Mouse (Mus musculus) naive thymus-derived CD4-positive, alpha-beta T cell, adult 2 months (primary cell): ENCODE results near the gene Tm4sf20.

Experiments used
- DNase-seq: peaks from one replicate; pipeline ENCODE4 v3.0.0-alpha.2; 2011; ENCODE audit warnings: low read depth

The Tm4sf20 gene

DNA sequence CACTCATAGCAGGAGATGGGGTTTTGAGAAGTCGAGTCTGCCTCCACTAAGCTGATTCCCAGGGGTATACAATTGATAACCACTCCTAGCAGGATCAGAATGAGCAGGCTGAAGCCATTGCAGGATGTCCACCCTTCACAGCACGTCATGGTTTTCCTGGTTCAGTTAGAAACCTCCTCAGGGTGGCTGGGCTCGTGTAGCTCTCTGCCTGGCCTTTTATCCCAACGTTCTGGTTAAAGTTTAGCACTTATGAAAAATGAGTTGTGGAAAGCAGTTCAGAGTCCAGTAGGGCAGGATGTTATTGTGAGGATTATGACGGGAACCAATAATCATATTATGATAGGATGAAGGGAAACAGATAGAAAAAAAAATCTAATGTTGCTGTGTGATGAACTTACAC lies at the start of gene Tm4sf20:
Gene Tm4sf20 (minus strand): TSS at position 193 of the 400 bp plus-strand sequence.
- DNase-seq = no peak

DNA sequence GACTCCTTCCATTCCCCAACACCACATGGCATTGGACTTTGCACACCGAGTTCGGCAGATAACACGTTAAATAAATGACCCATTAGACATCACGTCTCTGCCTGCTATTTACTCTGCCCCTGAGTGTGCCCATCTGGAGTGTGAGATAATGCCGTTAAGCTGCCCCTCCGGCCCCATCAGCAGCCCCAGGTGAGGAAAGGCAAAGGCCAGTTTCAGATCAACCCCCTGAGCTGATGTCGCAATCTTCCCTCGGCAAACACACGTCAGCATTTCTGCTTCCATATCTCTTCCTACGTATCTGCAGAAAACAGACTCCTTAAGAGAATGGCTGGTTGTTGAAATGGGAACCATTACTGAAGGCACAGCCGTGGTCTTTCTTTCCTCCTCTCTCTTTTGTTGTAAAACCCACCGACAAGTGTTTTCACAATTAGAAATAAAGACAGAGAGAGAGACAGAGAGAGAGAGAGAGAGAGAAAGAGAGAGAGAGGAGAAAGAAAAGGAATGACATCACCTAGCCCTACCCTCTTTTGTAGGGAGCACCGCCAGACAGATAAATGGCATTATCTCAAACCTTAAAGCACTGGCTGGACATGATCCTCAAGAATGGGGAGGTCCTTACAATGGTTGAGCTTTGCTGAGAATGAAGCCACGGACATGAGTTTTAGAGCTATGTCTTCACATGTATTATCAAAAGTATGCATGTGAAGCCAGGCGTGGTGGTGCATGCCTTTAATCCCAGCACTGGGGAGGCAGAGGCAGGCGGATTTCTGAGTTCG lies 47.9 kb upstream of the Tm4sf20 start:
- DNase-seq = no peak

DNA sequence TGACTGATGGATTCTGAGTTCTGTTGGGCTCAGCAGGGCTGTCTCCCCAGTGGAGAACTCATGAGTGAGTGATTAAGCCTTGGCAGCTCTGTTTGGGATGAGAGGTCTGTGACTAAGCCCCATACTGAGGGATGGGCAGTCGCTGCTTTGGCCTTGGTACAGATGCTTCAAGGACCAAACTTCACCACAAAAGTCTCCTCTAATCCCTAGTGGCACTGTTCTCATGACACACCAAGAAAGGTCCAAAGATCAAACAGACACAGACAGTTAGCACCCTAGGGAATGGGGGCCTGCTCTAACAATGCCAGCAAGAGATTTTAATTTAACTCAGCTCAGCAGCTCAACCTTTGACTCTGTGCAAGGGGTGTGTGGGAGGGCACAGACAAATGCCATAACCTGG lies 43.5 kb upstream of the Tm4sf20 start:
- no peak for DNase-seq

- DNase-seq = no peak
Observed at GRCm38 (mm10) chr1:82808564-82808963, 40.3 kb upstream of the Tm4sf20 start.

DNA sequence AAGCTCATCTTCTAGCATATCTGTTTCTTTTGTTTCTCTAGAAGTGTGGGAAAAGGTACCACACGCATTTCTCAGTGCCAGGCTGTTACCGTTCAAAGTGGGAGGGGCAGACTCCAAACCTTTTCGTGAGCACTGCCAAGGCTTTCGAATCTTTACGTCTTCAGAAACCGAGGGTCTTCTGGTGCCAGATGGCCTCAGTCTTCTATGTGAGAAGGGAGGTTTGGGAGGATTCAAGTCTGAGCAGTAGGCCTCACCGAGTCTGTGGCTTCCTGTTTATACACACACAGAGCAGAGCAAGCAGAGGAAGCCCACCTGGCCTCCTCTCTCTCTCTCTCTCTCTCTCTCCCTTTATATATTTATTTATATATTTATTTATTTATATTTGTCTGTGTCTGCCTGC lies 38.9 kb upstream of the Tm4sf20 start:
- peak; percentile 69 for DNase-seq

DNA sequence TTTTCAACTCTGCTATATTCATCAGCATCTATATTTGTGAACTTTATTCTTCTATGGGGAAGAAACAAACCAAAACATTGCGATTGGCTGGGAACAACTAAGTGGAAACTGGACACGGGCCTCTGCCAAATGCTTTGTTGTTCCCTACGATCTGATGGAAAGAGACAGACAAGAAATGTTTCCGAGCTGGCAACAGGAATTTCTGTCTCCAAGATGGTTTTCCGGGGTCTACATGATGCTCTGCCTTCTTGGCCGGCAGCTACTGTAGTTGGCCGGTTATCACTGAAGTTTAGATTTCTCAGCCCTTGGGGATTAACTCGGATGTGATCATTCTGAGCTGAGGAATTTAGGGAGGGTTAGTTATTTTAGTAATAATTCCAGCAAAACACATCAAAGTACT lies 38.1 kb upstream of the Tm4sf20 start:
- no peak for DNase-seq

GRCm38 (mm10) chr1:82804059-82804458 lies 35.8 kb upstream of the Tm4sf20 start:
- DNase-seq = no peak

DNA sequence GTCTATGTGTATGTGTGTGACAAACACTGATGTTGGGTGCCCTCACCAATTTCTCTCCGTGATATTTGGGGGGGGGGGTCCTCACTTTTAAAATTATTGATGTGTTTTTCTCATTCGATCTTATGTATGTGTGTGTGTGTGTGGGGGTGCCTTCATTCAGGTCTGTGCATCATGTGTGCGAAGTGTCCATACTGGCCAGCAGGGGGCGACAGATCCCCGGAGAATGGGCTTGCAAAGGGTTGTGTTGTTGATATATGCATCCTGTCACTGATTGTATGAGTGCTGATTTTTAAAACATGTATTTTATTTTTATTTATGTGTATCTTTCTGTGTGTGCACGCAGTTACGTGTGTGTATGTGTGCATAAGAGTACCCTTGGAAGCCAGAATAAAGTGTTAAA lies 35.3 kb upstream of the Tm4sf20 start:
- peak; percentile 74 for DNase-seq

- no peak for DNase-seq
Observed at GRCm38 (mm10) chr1:82801105-82801783, 33.0 kb upstream of the Tm4sf20 start.

DNA sequence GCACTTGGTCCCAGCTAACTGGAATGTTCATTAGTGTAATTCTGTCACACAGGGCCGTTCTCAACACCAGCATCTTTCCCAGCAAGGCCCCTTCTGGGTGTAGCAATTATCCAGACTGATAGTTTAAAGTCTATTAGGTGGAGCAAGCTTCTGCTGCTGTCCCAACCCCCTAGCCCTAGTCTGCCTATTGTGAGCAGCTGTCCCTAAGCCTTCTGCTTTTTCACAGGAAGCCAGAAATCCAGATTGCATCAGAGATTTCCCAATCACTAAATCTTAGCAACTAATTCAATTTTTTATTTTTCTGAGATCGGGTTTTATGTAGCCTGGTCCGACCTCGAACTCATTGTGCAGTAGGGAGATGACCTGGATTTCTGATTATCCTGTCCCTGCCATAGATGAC lies 30.7 kb upstream of the Tm4sf20 start:
- no peak for DNase-seq

GRCm38 (mm10) chr1:82798304-82798703 lies 30.0 kb upstream of the Tm4sf20 start:
- no peak for DNase-seq

DNA sequence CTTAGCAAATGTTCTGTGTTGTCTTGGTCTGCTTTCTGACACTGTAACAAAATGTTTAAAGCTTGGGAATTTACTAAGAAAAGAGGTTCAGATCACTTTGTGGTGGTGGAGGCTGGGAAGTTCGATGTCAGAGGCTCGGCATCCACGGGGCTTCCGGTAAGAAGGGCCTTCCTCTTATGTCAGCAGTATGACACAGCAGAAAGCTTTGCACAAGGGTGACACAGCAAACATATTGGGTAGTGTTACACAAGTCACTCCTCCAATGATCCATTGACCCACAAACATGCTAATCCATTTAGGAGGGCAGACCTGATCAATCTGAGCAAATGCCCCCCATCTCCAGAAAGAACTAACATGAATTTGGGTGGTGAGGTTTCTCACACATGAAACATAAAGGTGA lies 28.8 kb upstream of the Tm4sf20 start:
- DNase-seq = no peak

- peak; percentile 36 for DNase-seq
Observed at GRCm38 (mm10) chr1:82795702-82796443, 27.6 kb upstream of the Tm4sf20 start.

GRCm38 (mm10) chr1:82795211-82795610 lies 26.9 kb upstream of the Tm4sf20 start:
- peak; percentile 26 for DNase-seq

- no peak for DNase-seq
Observed at GRCm38 (mm10) chr1:82793986-82794385, 25.7 kb upstream of the Tm4sf20 start.

- no peak for DNase-seq
Observed at GRCm38 (mm10) chr1:82793110-82793509, 24.8 kb upstream of the Tm4sf20 start.

DNA sequence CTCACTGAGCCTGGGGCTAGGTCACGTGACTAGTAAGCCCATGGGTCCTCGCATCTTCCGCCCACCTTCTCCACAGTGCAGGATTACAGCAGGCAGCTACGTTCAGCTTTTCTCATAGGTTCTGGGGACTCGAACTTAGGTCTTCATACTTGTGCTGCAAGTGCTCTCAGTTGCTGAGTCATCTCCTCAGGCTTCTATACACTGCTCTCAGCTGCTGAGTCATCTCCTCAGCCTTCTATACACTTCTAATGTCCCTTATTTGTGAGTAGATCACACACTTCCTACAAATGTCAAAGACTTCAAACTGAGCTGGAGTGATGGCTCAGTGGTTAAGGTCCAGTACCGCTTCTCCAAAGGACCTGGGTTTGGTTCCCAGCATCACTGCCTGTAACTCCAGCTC lies 24.0 kb upstream of the Tm4sf20 start:
- DNase-seq = no peak

GRCm38 (mm10) chr1:82791105-82791504 lies 22.8 kb upstream of the Tm4sf20 start:
- DNase-seq = no peak

DNA sequence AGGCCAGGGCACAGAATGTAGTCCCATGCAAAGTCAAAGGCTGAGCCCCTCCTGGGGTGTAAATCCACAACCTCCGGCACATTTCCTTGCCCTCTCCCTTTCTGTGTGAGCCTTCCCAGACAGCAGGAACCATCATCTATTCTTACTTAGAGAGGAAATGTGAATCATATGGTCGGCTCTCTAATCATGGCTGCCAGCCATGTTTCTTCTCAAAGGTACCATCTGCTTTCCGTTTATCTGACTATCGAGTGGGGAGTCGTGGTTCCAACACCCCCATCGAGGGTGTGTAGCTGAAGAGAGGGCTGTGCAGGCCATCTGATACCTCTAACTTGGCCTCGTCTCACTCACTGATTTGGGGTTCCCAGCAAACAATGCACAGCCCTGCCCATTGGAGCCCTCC lies 19.8 kb upstream of the Tm4sf20 start:
- DNase-seq = no peak

DNA sequence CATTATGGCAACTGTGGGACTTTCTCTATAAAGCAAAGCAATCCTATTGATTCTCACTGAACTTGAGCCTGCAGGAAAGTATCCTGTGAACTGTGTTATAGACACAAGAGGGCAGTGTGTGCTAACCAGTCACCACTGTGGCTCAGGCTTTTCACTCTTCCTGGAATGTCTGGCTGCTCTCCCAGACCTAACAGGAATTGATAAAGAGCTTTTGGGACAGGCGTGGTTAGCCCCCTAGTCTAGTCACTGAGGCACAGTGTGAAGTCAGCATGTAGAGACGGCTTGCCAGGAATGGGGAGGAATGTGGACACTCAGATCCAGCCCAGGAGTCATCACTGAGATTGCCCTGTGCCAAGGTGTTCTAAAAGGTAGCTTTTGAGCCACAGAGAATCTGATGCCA lies 19.2 kb upstream of the Tm4sf20 start:
- peak; percentile 71 for DNase-seq

- DNase-seq = no peak
Observed at GRCm38 (mm10) chr1:82785546-82785945, 17.3 kb upstream of the Tm4sf20 start.

DNA sequence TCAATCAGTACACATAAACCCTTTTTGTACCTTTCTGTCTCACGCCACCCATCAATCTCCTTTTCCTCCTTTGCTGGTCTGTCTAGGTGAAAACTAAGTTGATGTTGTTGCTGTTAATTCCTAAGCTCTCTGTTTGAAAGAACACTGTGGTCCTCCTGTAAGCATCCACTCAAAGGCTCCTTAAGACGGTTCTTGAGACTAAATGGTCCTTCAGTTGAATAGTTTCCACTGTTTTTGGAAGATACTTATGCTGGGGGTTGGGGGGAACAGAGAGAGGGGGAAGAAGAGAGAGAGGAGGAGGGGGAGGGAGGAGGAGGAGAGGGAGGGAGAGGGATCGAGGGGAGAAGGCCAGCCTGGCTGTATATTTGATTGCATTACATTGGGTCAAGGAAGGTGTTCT lies 15.3 kb upstream of the Tm4sf20 start:
- DNase-seq = no peak

DNA sequence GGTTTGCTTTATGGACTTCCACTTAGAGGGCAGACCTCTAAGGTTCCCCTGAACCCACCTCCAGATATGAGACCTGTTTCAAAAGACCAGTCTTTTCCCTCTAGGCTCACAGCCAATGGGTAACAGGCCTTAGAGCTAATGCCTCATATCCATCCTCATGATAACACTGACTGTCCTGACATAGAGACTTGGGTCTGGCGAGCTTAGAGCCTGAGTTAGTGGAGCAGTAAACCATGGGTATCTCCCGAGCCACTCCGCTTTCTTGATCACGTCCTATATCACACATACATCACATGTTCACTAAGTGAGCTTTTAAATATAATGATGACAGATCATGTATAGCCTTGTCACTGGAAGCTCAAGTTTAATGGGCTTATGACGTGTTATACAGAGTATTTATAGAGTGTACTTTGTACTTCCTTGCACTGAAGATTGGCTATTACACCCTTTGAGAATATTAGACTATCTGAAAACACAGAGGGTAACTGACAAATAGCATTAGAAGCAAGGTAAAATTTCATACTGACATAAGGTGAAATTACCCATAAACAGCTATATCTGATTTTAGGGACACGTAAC lies 11.2 kb upstream of the Tm4sf20 start:
- no peak for DNase-seq
